Mouse (Mus musculus) urinary bladder, postnatal 36 days (tissue): Measurements from ENCODE around the gene Tmem232.
"Not testable (repeated sequence)": the region's sequence is repeated elsewhere in the genome, so short reads cannot be mapped to it uniquely, and the experiment has no call there.

ENCODE experiments used
- DNase-seq, 2 experiments: peaks; one replicate each; pipeline ENCODE4 v3.0.0; 2022; ENCODE audit warnings: low spot score in 2 of 2, mixed read lengths in 1 of 2

Tmem232 gene

GRCm38 (mm10) chr17:65221687-65222086 lies 318.9 kb downstream of the Tmem232 start:
- DNase-seq, result not testable (repeated sequence)
